Comparison of ENCODE assay signal across 17 mouse cellular contexts in genomic region chr3:37051491-37051890, GRCm38 (mm10).
"Had no signal": no experiment of that assay in that cellular context is flagged by ENCODE, and none has a peak within 500 bp of the region (broad histone marks: within the 10 kb centered on the region; RNA-seq: fewer than 3 reads in every experiment).

No protein-coding gene starts in this region.

- DNase-seq: gastrocnemius, postnatal 14 days; gastrocnemius, postnatal 36 days; heart, adult 11 months; heart, adult 2 months; heart, postnatal 14 days; heart, postnatal 36 days; kidney, adult 11 months; kidney, adult 2 months; kidney, adult 9 months; kidney, postnatal 14 days; kidney, postnatal 36 days; layer of hippocampus, adult 9-11 months; layer of hippocampus, postnatal 36 days; left cerebral cortex, postnatal 4 days had no signal

- ATAC-seq: hindbrain, postnatal 0 days; intestine, embryonic 16.5 days; liver, embryonic 12.5 days had no signal
